Mouse (Mus musculus): ENCODE measurements at regions not wholly inside any gene's neighbourhood (a gene's known extent, or its start where the extent isn't known, plus 50 kb on each side); places are given as distances from the start of the nearest gene placed in this dataset.

- ATAC-seq (ENCODE audit: insufficient number of reproducible peaks, low FRiP score, low TSS enrichment): no peak
These were observed 319.6 kb upstream of the Jarid2 start for GRCm38 (mm10) chr13:44409720-44410047.

GRCm38 (mm10) chr13:44411781-44412496 is 317.3 kb upstream of the Jarid2 start:
- no peak for ATAC-seq (ENCODE audit: insufficient number of reproducible peaks, low FRiP score, low TSS enrichment)

GRCm38 (mm10) chr13:44413305-44413704 is 316.0 kb upstream of the Jarid2 start:
- no peak for ATAC-seq (ENCODE audit: insufficient number of reproducible peaks, low FRiP score, low TSS enrichment)

- no peak for ATAC-seq (ENCODE audit: insufficient number of reproducible peaks, low FRiP score, low TSS enrichment)
These were observed 313.3 kb upstream of the Jarid2 start for GRCm38 (mm10) chr13:44415971-44416370.

- no peak for ATAC-seq (ENCODE audit: insufficient number of reproducible peaks, low FRiP score, low TSS enrichment)
These were observed 312.3 kb upstream of the Jarid2 start for GRCm38 (mm10) chr13:44416986-44417385.

- ATAC-seq (ENCODE audit: insufficient number of reproducible peaks, low FRiP score, low TSS enrichment): no peak
These were observed 310.2 kb upstream of the Jarid2 start for GRCm38 (mm10) chr13:44419056-44419455.

- ATAC-seq (ENCODE audit: insufficient number of reproducible peaks, low FRiP score, low TSS enrichment): no peak
These were observed 309.6 kb upstream of the Jarid2 start for GRCm38 (mm10) chr13:44419472-44420226.

GRCm38 (mm10) chr13:44420227-44420592 is 309.1 kb upstream of the Jarid2 start:
- ATAC-seq (ENCODE audit: insufficient number of reproducible peaks, low FRiP score, low TSS enrichment): no peak

GRCm38 (mm10) chr13:44420941-44421340 is 308.3 kb upstream of the Jarid2 start:
- ATAC-seq (ENCODE audit: insufficient number of reproducible peaks, low FRiP score, low TSS enrichment): no peak

- ATAC-seq (ENCODE audit: insufficient number of reproducible peaks, low FRiP score, low TSS enrichment): no peak
These were observed 307.8 kb upstream of the Jarid2 start for GRCm38 (mm10) chr13:44421426-44421825.

GRCm38 (mm10) chr13:44421922-44422321 is 307.4 kb upstream of the Jarid2 start:
- no peak for ATAC-seq (ENCODE audit: insufficient number of reproducible peaks, low FRiP score, low TSS enrichment)

- ATAC-seq (ENCODE audit: insufficient number of reproducible peaks, low FRiP score, low TSS enrichment): no peak
These were observed 298.8 kb upstream of the Jarid2 start for GRCm38 (mm10) chr13:44430492-44430891.

GRCm38 (mm10) chr13:44437709-44438108 is 291.6 kb upstream of the Jarid2 start:
- no peak for ATAC-seq (ENCODE audit: insufficient number of reproducible peaks, low FRiP score, low TSS enrichment)

GRCm38 (mm10) chr13:44441061-44441460 is 288.2 kb upstream of the Jarid2 start:
- ATAC-seq (ENCODE audit: insufficient number of reproducible peaks, low FRiP score, low TSS enrichment): no peak

- ATAC-seq (ENCODE audit: insufficient number of reproducible peaks, low FRiP score, low TSS enrichment): no peak
These were observed 280.0 kb upstream of the Jarid2 start for GRCm38 (mm10) chr13:44449216-44449830.

GRCm38 (mm10) chr13:44451224-44451623 is 278.1 kb upstream of the Jarid2 start:
- ATAC-seq (ENCODE audit: insufficient number of reproducible peaks, low FRiP score, low TSS enrichment): no peak

- ATAC-seq (ENCODE audit: insufficient number of reproducible peaks, low FRiP score, low TSS enrichment): no peak
These were observed 276.1 kb upstream of the Jarid2 start for GRCm38 (mm10) chr13:44453131-44453530.

GRCm38 (mm10) chr13:44454136-44454535 is 275.1 kb upstream of the Jarid2 start:
- no peak for ATAC-seq (ENCODE audit: insufficient number of reproducible peaks, low FRiP score, low TSS enrichment)

GRCm38 (mm10) chr13:44455193-44455592 is 274.1 kb upstream of the Jarid2 start:
- no peak for ATAC-seq (ENCODE audit: insufficient number of reproducible peaks, low FRiP score, low TSS enrichment)

GRCm38 (mm10) chr13:44458744-44459143 is 270.5 kb upstream of the Jarid2 start:
- ATAC-seq (ENCODE audit: insufficient number of reproducible peaks, low FRiP score, low TSS enrichment): no peak

- no peak for ATAC-seq (ENCODE audit: insufficient number of reproducible peaks, low FRiP score, low TSS enrichment)
These were observed 270.1 kb upstream of the Jarid2 start for GRCm38 (mm10) chr13:44459148-44459547.

GRCm38 (mm10) chr13:44463675-44464074 is 265.6 kb upstream of the Jarid2 start:
- no peak for ATAC-seq (ENCODE audit: insufficient number of reproducible peaks, low FRiP score, low TSS enrichment)
